Mouse (Mus musculus): ENCODE data around the gene Depdc5.

DNA sequence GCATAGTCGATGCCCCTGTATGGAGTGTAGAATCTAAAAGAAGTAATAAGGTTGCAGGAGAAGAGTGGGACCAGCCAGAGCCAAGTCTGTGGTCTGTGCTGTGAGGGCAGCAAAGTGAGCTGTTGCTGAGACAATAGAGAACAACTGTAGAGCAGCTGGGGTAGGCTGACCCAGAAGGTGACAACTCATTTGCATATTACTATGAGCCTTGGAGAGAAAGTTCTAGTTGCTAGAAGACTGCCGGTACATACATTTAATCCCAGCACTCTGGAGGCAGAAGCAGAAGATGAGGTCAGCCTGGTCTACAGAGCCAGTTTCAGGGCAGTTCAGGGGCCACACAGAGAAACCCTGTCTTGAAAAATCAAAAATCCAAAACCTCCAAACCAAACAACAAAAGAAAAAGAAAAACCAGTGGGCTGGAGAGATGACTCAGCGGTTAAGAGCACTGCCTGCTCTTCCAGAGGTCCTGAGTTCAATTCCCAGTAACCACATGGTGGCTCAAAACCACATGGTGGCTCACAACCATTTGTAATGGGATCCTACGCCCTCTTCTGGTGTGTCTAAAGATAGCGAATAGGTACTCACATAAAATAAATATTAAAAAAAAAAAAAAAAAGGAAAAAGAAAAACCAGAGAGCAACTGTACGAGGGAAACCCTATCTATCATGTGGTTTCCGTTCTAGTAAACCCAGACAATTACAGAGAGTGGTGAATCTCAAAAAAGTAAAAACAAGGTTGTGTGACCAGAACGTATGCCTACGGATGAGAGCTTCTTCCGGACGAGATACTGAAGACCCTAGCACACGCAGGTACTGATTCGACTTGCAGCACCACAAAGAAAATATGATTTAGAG is 175.4 kb downstream of the Depdc5 start:
- TF ChIP-seq CTCF (IDR thresholded peaks at IDR 0.05; ENCODE audit: control insufficient read depth, insufficient read depth, insufficient replicate concordance, low read depth, low read length) (no peak), POLR2A (IDR thresholded peaks at IDR 0.05; ENCODE audit: control insufficient read depth, low read depth, low read length) (no peak)
